Mouse (Mus musculus) urinary bladder, postnatal 25 days (tissue): ENCODE measurements around the gene Gm3636.
"Not testable (repeated sequence)": the region's sequence is repeated elsewhere in the genome, so short reads cannot be mapped to it uniquely, and the experiment has no call there.

Source experiments
- DNase-seq: peaks from one replicate; pipeline ENCODE4 v3.0.0; 2022; ENCODE audit warnings: low spot score

Gm3636 gene

DNA sequence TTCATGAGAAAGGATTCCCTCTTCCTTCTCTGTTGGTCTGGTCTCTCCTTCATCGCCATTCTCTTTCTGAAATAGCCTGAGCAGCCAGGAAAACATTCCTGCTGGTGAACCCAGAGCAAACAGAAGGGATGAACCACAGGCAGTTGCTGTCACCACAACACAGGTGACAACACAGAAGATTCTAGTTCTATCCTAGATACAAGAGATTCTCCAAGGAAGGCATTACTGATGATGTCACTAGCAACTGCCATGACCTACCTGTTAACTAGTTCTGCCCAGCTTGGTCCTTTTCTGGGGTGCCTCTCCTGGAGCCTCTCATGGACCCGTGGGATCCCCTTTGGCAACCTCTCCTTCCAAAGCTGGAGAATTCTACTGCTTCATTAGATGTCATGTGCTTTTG lies at the start of gene Gm3636:
Gene Gm3636, minus strand, starts transcription at position 101 of the 400 bp plus-strand sequence.
- not testable (repeated sequence) for DNase-seq

DNA sequence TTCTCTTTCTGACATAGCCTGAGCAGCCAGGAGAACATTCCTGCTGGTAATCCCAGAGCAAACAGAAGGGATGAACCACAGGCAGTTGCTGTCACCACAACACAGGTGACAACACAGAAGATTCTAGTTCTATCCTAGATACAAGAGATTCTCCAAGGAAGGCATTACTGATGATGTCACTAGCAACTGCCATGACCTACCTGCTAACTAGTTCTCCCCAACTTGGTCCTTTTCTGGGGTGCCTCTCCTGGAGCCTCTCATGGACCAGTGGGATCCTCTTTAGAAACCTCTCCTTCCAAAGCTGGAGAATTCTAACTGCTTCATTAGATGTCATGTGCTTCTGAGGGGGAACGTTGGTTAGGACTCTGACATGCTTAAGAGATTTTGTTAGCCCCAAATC lies 32.2 kb upstream of the Gm3636 start, which contains the start of gene Gm8362:
Gene Gm8362, minus strand, starts transcription at position 101 of the 400 bp plus-strand sequence.
- DNase-seq = not testable (repeated sequence)

GRCm38 (mm10) chr14:6757231-6757536 lies 15.1 kb upstream of the Gm3636 start:
- DNase-seq = peak; percentile 2

- peak; percentile 2 for DNase-seq
These were observed 14.5 kb upstream of the Gm3636 start for GRCm38 (mm10) chr14:6756384-6757230.

DNA sequence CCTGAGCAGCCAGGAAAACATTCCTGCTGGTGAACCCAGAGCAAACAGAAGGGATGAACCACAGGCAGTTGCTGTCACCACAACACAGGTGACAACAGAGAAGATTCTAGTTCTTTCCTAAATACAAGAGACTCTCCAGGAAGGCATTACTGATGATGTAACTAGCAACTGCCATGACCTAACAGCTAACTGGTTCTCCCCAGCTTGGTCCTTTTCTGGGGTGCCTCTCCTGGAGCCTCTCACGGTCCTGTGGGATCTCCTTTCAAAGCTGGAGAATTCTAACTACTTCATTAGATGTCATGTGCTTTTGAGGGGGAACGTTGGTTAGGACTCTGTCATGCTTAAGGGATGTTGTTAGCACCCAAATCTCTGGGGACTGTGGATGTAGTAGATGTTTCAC lies 22.0 kb downstream of the Gm3636 start, which contains the start of gene Gm8050:
Gene Gm8050, minus strand, starts transcription at position 101 of the 400 bp plus-strand sequence.
- not testable (repeated sequence) for DNase-seq
